Mouse (Mus musculus): ENCODE data around the gene Ubac2.

The Ubac2 gene

DNA sequence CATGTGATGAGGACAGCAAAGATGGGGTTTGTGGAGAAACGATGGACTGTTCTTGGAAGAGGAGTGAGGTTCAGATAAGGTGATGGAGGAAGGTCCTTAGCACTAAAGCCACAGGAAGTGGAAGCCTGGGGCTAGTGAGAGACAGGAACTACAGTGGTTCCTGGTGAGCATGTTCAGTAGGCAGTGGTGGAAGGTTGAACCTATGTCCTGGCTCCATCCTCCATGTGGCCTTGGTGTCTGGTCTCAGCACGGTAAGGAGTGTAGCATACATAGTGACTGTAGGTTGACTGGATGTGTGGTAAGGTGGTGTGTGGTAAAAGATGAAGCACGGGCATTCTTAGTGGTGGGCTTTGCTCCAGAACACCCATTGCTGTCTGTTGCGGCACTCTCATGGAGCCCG is 71.5 kb downstream of the Ubac2 start:
- DNase-seq (ENCODE audit: low spot score in 2 of 2): no peak

- no peak for DNase-seq (ENCODE audit: low spot score in 2 of 2)
Observed at GRCm38 (mm10) chr14:121951399-121952045, 73.1 kb downstream of the Ubac2 start.

DNA sequence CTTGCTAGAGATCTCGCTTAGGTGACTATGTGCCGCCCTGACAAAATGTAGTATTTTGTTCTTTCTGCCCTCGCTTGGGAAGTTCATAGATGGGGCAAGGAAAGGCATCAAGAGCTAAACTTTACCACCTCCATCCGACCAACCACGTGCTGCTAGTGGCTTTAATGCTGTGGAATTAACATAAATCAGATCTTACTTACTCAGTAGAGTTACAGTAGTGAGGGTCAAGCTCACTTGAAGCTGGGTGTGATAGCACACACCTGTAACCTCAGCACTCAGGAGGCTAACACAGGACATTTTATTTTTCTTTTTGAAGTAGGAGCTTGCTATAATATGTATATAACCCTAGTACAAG is 73.6 kb downstream of the Ubac2 start:
- DNase-seq (ENCODE audit: low spot score in 2 of 2): no peak

GRCm38 (mm10) chr14:121954129-121954528 is 75.7 kb downstream of the Ubac2 start:
- no peak for DNase-seq (ENCODE audit: low spot score in 2 of 2)

- no peak for DNase-seq (ENCODE audit: low spot score in 2 of 2)
Observed at GRCm38 (mm10) chr14:121954608-121955007, 76.2 kb downstream of the Ubac2 start.

GRCm38 (mm10) chr14:121955176-121955795 is 76.9 kb downstream of the Ubac2 start:
- DNase-seq (ENCODE audit: low spot score in 2 of 2): no peak

- no peak for DNase-seq (ENCODE audit: low spot score in 2 of 2)
Observed at GRCm38 (mm10) chr14:121956291-121956690, 77.9 kb downstream of the Ubac2 start.

GRCm38 (mm10) chr14:121957176-121957871 is 78.9 kb downstream of the Ubac2 start:
- DNase-seq (ENCODE audit: low spot score in 2 of 2): no peak

DNA sequence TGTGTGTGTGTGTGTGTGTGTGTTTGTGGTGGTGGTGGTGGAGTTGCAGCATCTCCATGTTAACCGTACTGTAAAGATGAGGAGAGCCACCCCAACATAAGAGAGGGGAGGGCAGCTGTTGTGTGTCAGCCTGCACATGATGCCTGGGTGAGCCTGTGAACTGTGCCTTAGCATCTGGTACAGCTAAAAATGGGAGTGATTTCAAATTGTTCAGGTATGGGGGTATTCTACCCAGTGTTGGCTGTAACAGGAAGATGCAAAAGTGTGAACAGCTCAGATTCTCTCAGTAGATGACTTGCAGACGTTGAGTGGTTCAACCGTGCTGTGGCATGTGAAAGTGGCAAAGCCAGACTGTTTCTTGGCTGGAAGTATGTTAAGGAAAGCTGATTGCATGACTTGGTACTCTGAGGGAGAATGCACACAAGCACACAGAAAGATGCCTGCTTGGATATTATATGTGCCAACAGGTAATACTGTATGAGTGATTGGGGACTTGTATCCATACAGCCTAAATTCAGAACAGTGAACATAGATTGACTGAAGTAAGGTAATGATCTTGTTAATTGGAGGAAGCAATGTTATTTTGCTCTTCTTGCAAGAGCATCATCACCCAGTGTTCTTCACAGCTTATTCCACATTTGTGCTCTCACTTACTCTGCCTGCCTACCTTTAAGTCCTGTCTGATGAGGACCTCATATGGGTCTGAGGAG is 79.8 kb downstream of the Ubac2 start:
- no peak for DNase-seq (ENCODE audit: low spot score in 2 of 2)

GRCm38 (mm10) chr14:121958751-121959537 is 80.5 kb downstream of the Ubac2 start:
- no peak for DNase-seq (ENCODE audit: low spot score in 2 of 2)

DNA sequence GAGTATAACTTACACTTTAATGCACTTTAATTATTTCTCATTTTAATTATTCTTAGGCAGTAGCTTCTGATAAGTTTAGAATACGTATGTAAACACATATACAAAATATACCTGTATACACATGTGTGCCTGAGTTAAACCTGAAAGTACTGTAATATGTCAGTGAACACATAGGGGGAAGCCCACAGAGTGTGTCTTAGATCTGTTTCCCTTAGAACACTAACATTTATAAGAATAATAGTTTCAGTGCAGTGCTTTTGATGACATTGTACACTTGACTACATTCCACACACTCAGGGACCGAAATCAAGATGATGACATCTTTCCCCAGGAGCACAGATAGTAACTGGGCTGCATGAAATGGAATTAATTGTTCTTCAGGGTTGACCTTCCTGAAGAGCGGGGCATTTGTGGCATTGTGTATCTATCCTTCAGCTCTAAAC is 81.1 kb downstream of the Ubac2 start:
- no peak for DNase-seq (ENCODE audit: low spot score in 2 of 2)

- no peak for DNase-seq (ENCODE audit: low spot score in 2 of 2)
Observed at GRCm38 (mm10) chr14:121960031-121960430, 81.6 kb downstream of the Ubac2 start.

GRCm38 (mm10) chr14:121960531-121960930 is 82.1 kb downstream of the Ubac2 start:
- no peak for DNase-seq (ENCODE audit: low spot score in 2 of 2)

GRCm38 (mm10) chr14:121960997-121961396 is 82.6 kb downstream of the Ubac2 start:
- DNase-seq (ENCODE audit: low spot score in 2 of 2): no peak

- no peak for DNase-seq (ENCODE audit: low spot score in 2 of 2)
Observed at GRCm38 (mm10) chr14:121961496-121962127, 83.2 kb downstream of the Ubac2 start.

DNA sequence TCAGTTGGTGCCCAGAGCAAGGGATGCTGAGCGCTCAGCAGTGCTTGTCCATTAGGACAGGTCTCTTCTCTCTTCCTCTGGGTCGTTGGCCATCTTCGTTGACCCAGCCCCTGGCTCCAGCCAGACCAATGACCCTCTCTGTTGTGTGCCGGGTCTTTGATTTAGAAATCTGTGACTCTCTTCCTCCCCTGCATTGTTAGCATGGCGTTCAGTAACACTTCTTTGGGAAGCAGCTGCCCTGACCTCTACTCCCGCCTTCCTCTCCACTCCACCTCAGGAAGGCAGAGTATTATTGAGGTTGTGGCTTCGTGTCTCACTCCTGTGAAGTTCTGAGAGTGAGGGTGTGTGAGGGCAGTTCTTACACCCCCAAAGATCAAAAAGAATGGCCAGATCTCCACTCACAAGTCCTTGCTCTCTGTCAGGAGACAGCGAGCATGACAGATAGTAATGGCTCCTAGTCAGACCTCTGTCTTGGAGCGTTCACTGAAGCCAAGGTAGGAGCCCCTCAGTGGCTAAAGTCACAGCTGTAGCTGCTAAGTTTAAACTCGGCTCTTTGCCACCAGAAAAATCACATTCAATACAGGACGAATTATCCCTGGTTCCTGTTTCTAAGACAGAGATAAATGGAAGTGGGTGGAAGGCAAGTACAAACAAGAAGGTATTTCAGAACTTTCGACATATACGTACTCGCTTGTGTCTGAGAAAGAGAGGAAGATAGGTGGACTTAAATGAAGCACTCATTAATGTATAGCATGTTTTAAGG is 83.9 kb downstream of the Ubac2 start:
- DNase-seq (ENCODE audit: low spot score in 2 of 2): no peak

GRCm38 (mm10) chr14:121963251-121963941 is 85.0 kb downstream of the Ubac2 start:
- no peak for DNase-seq (ENCODE audit: low spot score in 2 of 2)

- no peak for DNase-seq (ENCODE audit: low spot score in 2 of 2)
Observed at GRCm38 (mm10) chr14:121963942-121964335, 85.5 kb downstream of the Ubac2 start.

GRCm38 (mm10) chr14:121964990-121965389 is 86.6 kb downstream of the Ubac2 start, which contains the start of gene Gpr183:
Gpr183 (minus strand) TSS chr14:121965195.
- no peak for DNase-seq (ENCODE audit: low spot score in 2 of 2)

GRCm38 (mm10) chr14:121965461-121965860 is 87.0 kb downstream of the Ubac2 start:
- no peak for DNase-seq (ENCODE audit: low spot score in 2 of 2)

Data from cerebellum, postnatal 4 days (tissue).